Mouse (Mus musculus): ENCODE measurements around the gene Mctp2. TPM values are rescaled to one million over a fixed set of nuclear protein-coding genes. Genes with fewer than 3 reads are reported as not detected.

Gene Mctp2
- polyA plus RNA-seq, 1 experiment from 2014 or later = 4.1 TPM

- TF ChIP-seq CTCF (IDR thresholded peaks at IDR 0.05; ENCODE audit: low read depth) = no peak
- H3K9ac ChIP-seq (ENCODE audit: low read depth, low read length) = no peak overlapping the region
- H3K4me1 ChIP-seq (replicated peaks; ENCODE audit: insufficient read depth, low read length) = no peaks in the 10 kb centered on the region
- H3K4me2 ChIP-seq (ENCODE audit: low read length) = no peak overlapping the region
- no peaks in the 10 kb centered on the region for H3K9me3 ChIP-seq (replicated peaks; ENCODE audit: low read length)
- no peaks in the 10 kb centered on the region for H3K36me3 ChIP-seq (ENCODE audit: insufficient read depth, low read length)
- H3K4me3 ChIP-seq (replicated peaks; ENCODE audit: low read depth, low read length) = no peak overlapping the region
- ATAC-seq (replicated peaks; ENCODE audit: low FRiP score, low read depth) (no peak), DNase-seq (ENCODE audit: low spot score) (no peak)
- 52% methylated on average over 3 of the region's 3 CpGs for WGBS
- H3K27me3 ChIP-seq (ENCODE audit: insufficient read depth, low read length) = no peaks in the 10 kb centered on the region
- no peak overlapping the region for H3K27ac ChIP-seq
Measured at GRCm38 (mm10) chr7:72096433-72096832, 210.0 kb downstream of the Mctp2 start.

DNA sequence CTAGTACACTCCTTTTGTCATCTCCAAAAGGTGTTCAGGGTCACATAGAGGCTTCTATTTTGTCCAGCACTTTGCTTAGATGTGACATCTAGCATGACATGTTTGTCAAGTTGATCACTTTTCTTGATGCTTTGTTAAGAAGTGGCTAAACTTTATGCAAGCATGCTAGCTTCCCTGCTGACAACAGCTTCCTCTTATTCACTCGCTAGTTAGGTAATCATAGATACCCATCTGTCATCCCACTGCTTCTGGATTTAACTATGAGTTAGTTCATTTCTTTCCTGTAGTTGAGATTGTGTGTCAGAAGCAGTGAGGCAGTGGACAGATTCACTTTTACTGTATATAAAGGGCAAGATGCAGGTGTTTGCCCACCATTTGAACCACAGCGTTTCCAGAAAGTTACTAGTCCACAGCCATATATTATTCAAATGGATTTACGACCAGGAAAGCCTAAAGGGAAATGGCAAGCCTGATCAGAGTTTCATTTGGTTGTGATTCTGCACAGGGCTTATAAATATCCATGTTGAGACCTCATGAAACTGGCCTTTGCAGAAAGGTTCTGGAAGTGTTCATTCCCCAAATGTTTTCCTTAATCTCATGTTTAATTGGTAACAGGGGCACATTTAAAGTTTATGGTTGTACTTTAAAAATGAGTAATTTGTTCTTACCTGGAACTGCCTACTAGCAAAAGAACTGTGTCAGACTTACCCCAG, 216.8 kb downstream of the Mctp2 start:
- ATAC-seq (replicated peaks; ENCODE audit: low FRiP score, low read depth) = no peak
- Histone ChIP-seq H3K27me3 (ENCODE audit: insufficient read depth, low read length) (no peaks in the 10 kb centered on the region), H3K4me3 (replicated peaks; ENCODE audit: low read depth, low read length) (no peak overlapping the region), H3K9me3 (replicated peaks; ENCODE audit: low read length) (no peaks in the 10 kb centered on the region), H3K4me1 (replicated peaks; ENCODE audit: insufficient read depth, low read length) (no peaks in the 10 kb centered on the region), H3K27ac (no peak overlapping the region), H3K4me2 (ENCODE audit: low read length) (no peak overlapping the region), H3K9ac (ENCODE audit: low read depth, low read length) (no peak overlapping the region), H3K36me3 (ENCODE audit: insufficient read depth, low read length) (no peaks in the 10 kb centered on the region)
- WGBS = 34% methylated on average over 3 of the region's 3 CpGs
- TF ChIP-seq CTCF (IDR thresholded peaks at IDR 0.05; ENCODE audit: low read depth) = no peak
- no peak for DNase-seq (ENCODE audit: low spot score)

DNA sequence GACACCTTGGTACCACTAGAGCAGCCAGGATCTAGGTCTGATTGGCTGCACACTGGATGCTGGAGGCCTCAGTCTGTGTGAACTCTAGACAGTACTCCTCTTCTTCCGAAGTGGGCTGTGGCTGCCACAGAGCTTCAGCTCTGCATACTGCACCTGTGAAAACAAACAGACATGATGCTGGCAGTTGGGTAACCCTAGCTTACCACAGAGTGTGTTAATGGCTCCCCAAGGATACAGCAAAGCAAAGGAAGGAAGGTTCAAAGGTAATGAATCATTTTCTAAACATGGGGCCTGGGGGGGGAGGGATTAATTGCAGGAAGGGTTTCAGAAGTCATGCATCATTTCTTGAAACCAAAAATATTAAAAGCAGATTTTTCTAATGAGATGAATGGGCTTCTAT, 225.7 kb downstream of the Mctp2 start:
- Histone ChIP-seq H3K4me2 (ENCODE audit: low read length) (no peak overlapping the region), H3K4me1 (replicated peaks; ENCODE audit: insufficient read depth, low read length) (no peaks in the 10 kb centered on the region), H3K36me3 (ENCODE audit: insufficient read depth, low read length) (no peaks in the 10 kb centered on the region), H3K4me3 (replicated peaks; ENCODE audit: low read depth, low read length) (no peak overlapping the region), H3K27me3 (ENCODE audit: insufficient read depth, low read length) (no peaks in the 10 kb centered on the region), H3K9ac (ENCODE audit: low read depth, low read length) (no peak overlapping the region), H3K9me3 (replicated peaks; ENCODE audit: low read length) (no peaks in the 10 kb centered on the region), H3K27ac (no peak overlapping the region)
- ATAC-seq (replicated peaks; ENCODE audit: low FRiP score, low read depth) (no peak), DNase-seq (ENCODE audit: low spot score) (no peak)
- WGBS = 37% methylated on average over 1 of the region's 1 CpGs
- no peak for TF ChIP-seq CTCF (IDR thresholded peaks at IDR 0.05; ENCODE audit: low read depth)

DNA sequence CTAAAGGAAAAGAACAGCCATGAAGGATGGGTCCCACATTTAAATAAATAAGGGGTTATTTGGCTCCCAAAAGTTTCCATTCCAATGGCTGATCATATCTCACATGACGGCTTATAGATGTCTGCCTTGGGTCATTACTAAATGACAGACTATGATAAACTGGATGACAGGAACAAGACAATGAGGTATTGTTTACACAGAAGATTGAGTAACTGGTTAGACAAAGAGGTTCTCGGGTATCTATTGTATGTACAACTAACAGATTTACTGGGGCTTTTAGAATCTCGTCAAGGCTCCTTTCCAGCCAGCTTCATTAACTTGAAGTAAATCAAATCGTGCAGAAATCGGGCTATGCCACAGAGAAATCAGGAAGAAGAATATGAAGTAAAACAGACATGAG, 227.5 kb downstream of the Mctp2 start:
- WGBS = 36% methylated on average over 5 of the region's 5 CpGs
- Histone ChIP-seq H3K9ac (ENCODE audit: low read depth, low read length) (no peak overlapping the region), H3K27me3 (ENCODE audit: insufficient read depth, low read length) (no peaks in the 10 kb centered on the region), H3K36me3 (ENCODE audit: insufficient read depth, low read length) (no peaks in the 10 kb centered on the region), H3K4me1 (replicated peaks; ENCODE audit: insufficient read depth, low read length) (no peaks in the 10 kb centered on the region), H3K27ac (no peak overlapping the region), H3K4me3 (replicated peaks; ENCODE audit: low read depth, low read length) (no peak overlapping the region), H3K4me2 (ENCODE audit: low read length) (no peak overlapping the region), H3K9me3 (replicated peaks; ENCODE audit: low read length) (no peaks in the 10 kb centered on the region)
- ATAC-seq (replicated peaks; ENCODE audit: low FRiP score, low read depth) (no peak), DNase-seq (ENCODE audit: low spot score) (no peak)
- no peak for TF ChIP-seq CTCF (IDR thresholded peaks at IDR 0.05; ENCODE audit: low read depth)

DNA sequence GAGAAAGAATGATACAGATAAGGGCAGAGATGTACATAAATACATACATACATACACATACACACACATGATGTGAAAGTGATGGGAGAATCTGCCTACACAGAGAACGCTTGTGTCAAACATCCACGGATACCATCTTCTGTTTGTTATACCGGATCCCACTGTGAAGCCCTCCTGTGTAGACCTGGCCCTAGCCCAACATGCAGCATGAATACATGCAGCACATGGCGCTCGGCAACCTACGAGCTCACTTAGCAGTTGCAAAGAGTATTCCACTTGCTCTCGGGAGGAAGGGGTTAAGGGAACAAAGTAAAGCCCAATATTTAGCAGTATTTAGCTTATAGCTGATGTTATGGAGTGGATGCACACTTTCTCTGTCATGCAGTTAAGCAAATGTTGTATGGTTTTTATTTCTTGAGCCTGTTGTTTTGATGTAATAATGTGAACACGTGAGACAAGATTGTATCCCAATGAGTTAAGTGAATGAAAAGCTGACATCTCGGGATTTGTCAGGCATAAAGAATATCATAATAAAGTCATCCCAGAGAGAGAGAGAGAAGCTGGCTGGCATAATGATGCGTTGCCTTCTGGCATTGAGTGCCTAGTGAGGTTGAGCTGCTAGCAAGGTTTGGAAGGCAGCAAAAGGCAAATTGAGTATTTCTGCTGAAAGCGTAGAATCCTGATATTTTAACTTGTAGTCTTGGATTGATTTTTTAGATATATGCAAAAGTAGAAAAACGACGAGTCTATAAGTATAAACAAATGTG, 234.8 kb downstream of the Mctp2 start:
- ATAC-seq (replicated peaks; ENCODE audit: low FRiP score, low read depth) (no peak), DNase-seq (ENCODE audit: low spot score) (no peak)
- Histone ChIP-seq H3K4me2 (ENCODE audit: low read length) (no peak overlapping the region), H3K4me1 (replicated peaks; ENCODE audit: insufficient read depth, low read length) (no peaks in the 10 kb centered on the region), H3K9ac (ENCODE audit: low read depth, low read length) (no peak overlapping the region), H3K36me3 (ENCODE audit: insufficient read depth, low read length) (no peaks in the 10 kb centered on the region), H3K9me3 (replicated peaks; ENCODE audit: low read length) (no peaks in the 10 kb centered on the region), H3K27me3 (ENCODE audit: insufficient read depth, low read length) (no peaks in the 10 kb centered on the region), H3K4me3 (replicated peaks; ENCODE audit: low read depth, low read length) (no peak overlapping the region), H3K27ac (no peak overlapping the region)
- no peak for TF ChIP-seq CTCF (IDR thresholded peaks at IDR 0.05; ENCODE audit: low read depth)
- WGBS = 84% methylated on average over 13 of the region's 13 CpGs

DNA sequence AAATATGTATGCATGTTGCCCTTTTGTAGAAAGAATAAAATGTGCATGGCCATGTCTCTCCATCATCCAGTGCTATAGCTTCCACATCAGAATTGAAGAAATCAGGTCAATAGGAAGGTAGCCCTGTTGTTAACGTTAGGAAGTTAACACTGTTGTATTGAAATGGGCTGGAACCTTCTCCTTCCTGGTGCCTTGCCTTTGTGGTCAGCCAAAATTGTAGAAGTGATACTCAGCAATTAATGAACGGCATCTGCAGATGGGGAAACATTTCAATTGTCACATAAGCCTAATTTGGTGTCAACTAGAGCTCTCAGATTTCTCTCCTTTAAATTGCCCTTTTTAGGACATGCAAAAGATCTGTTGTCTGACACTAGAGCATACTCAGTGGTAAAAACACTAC, 238.0 kb downstream of the Mctp2 start:
- 48% methylated on average over 2 of the region's 2 CpGs for WGBS
- TF ChIP-seq CTCF (IDR thresholded peaks at IDR 0.05; ENCODE audit: low read depth) = no peak

More for the DNA sequence above, 238.0 kb downstream of the Mctp2 start:
- Histone ChIP-seq H3K4me3 (replicated peaks; ENCODE audit: low read depth, low read length) (no peak overlapping the region), H3K27ac (no peak overlapping the region), H3K4me1 (replicated peaks; ENCODE audit: insufficient read depth, low read length) (no peaks in the 10 kb centered on the region), H3K4me2 (ENCODE audit: low read length) (no peak overlapping the region), H3K27me3 (ENCODE audit: insufficient read depth, low read length) (no peaks in the 10 kb centered on the region), H3K36me3 (ENCODE audit: insufficient read depth, low read length) (no peaks in the 10 kb centered on the region), H3K9ac (ENCODE audit: low read depth, low read length) (no peak overlapping the region), H3K9me3 (replicated peaks; ENCODE audit: low read length) (no peaks in the 10 kb centered on the region)
- DNase-seq (ENCODE audit: low spot score) (no peak), ATAC-seq (replicated peaks; ENCODE audit: low FRiP score, low read depth) (no peak)

All from kidney, postnatal 0 days (tissue).